Mouse (Mus musculus): ENCODE results near the gene Anapc15-ps. TPM values are rescaled to one million over a fixed set of nuclear protein-coding genes. Genes with fewer than 3 reads are reported as not detected.

The Anapc15-ps gene
- polyA plus RNA-seq, 1 experiment, result not detected

DNA sequence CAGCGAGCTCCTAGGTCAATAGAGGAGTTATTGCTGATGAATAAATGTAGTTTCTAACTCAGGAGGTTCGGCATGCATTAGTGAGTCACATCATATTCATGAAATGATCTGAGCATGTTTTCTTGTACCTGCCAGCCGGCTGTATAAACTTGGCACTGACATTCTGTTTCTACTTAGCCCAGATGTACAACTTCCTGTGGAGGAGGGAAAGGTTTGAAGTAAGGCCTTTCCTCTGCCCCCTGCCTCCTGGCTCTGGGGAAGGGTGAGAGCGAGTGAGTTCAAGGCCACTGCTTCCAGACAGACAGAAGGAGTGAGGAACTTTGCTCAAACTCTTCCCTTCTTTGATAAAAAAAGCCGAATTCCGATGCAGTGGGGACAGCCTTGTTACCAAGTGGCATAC, 39.0 kb upstream of the Anapc15-ps start:
- Histone ChIP-seq H3K4me1 (ENCODE audit: control insufficient read depth, insufficient read depth, low read length) (peaks cover 4% of the 10 kb centered on the region; the same call in 1 of the 2 replicates), H3K27ac (ENCODE audit: control insufficient read depth, insufficient read depth, low read depth, low read length) (no peak overlapping the region), H3K36me3 (ENCODE audit: control insufficient read depth, insufficient read depth, low read length) (no peaks in the 10 kb centered on the region), H3K4me3 (ENCODE audit: control insufficient read depth, low read depth, low read length) (no peak overlapping the region), H3K27me3 (ENCODE audit: control insufficient read depth, insufficient read depth, low read length) (no peaks in the 10 kb centered on the region)
- no peak for TF ChIP-seq POLR2A (IDR thresholded peaks at IDR 0.05; ENCODE audit: control insufficient read depth, low read depth, low read length)
- TF ChIP-seq CTCF (IDR thresholded peaks at IDR 0.05; ENCODE audit: control insufficient read depth, insufficient read depth, insufficient replicate concordance, low read depth, low read length), result no peak

- Histone ChIP-seq H3K27ac (ENCODE audit: control insufficient read depth, insufficient read depth, low read depth, low read length) (no peak overlapping the region), H3K4me1 (ENCODE audit: control insufficient read depth, insufficient read depth, low read length) (peaks cover 4% of the 10 kb centered on the region; the same call in 1 of the 2 replicates), H3K4me3 (ENCODE audit: control insufficient read depth, low read depth, low read length) (no peak overlapping the region), H3K36me3 (ENCODE audit: control insufficient read depth, insufficient read depth, low read length) (no peaks in the 10 kb centered on the region), H3K27me3 (ENCODE audit: control insufficient read depth, insufficient read depth, low read length) (no peaks in the 10 kb centered on the region)
- no peak for TF ChIP-seq CTCF (IDR thresholded peaks at IDR 0.05; ENCODE audit: control insufficient read depth, insufficient read depth, insufficient replicate concordance, low read depth, low read length)
- no peak for TF ChIP-seq POLR2A (IDR thresholded peaks at IDR 0.05; ENCODE audit: control insufficient read depth, low read depth, low read length)
Observed at GRCm38 (mm10) chr10:95709903-95710660, 36.8 kb upstream of the Anapc15-ps start.

- no peak overlapping the region for H3K27ac ChIP-seq (ENCODE audit: control insufficient read depth, insufficient read depth, low read depth, low read length)
- no peaks in the 10 kb centered on the region for H3K27me3 ChIP-seq (ENCODE audit: control insufficient read depth, insufficient read depth, low read length)
- no peaks in the 10 kb centered on the region for H3K36me3 ChIP-seq (ENCODE audit: control insufficient read depth, insufficient read depth, low read length)
- H3K4me3 ChIP-seq (ENCODE audit: control insufficient read depth, low read depth, low read length), result no peak overlapping the region
- peaks cover 4% of the 10 kb centered on the region; the same call in 1 of the 2 replicates for H3K4me1 ChIP-seq (ENCODE audit: control insufficient read depth, insufficient read depth, low read length)
- TF ChIP-seq CTCF (IDR thresholded peaks at IDR 0.05; ENCODE audit: control insufficient read depth, insufficient read depth, insufficient replicate concordance, low read depth, low read length), result no peak
- TF ChIP-seq POLR2A (IDR thresholded peaks at IDR 0.05; ENCODE audit: control insufficient read depth, low read depth, low read length), result no peak
Observed at GRCm38 (mm10) chr10:95709143-95709880, 36.1 kb upstream of the Anapc15-ps start.

GRCm38 (mm10) chr10:95708001-95708400, 34.8 kb upstream of the Anapc15-ps start:
- Histone ChIP-seq H3K27me3 (ENCODE audit: control insufficient read depth, insufficient read depth, low read length) (no peaks in the 10 kb centered on the region), H3K4me1 (ENCODE audit: control insufficient read depth, insufficient read depth, low read length) (peaks cover 2% of the 10 kb centered on the region; the same call in 1 of the 2 replicates), H3K36me3 (ENCODE audit: control insufficient read depth, insufficient read depth, low read length) (no peaks in the 10 kb centered on the region), H3K27ac (ENCODE audit: control insufficient read depth, insufficient read depth, low read depth, low read length) (no peak overlapping the region), H3K4me3 (ENCODE audit: control insufficient read depth, low read depth, low read length) (no peak overlapping the region)
- TF ChIP-seq POLR2A (IDR thresholded peaks at IDR 0.05; ENCODE audit: control insufficient read depth, low read depth, low read length) (no peak), CTCF (IDR thresholded peaks at IDR 0.05; ENCODE audit: control insufficient read depth, insufficient read depth, insufficient replicate concordance, low read depth, low read length) (no peak)

- Histone ChIP-seq H3K27ac (ENCODE audit: control insufficient read depth, insufficient read depth, low read depth, low read length) (no peak overlapping the region), H3K4me1 (ENCODE audit: control insufficient read depth, insufficient read depth, low read length) (no peaks in the 10 kb centered on the region), H3K4me3 (ENCODE audit: control insufficient read depth, low read depth, low read length) (peak overlapping the region; percentile 75; the same call in 1 of the 2 replicates), H3K36me3 (ENCODE audit: control insufficient read depth, insufficient read depth, low read length) (no peaks in the 10 kb centered on the region), H3K27me3 (ENCODE audit: control insufficient read depth, insufficient read depth, low read length) (no peaks in the 10 kb centered on the region)
- TF ChIP-seq CTCF (IDR thresholded peaks at IDR 0.05; ENCODE audit: control insufficient read depth, insufficient read depth, insufficient replicate concordance, low read depth, low read length) (no peak), POLR2A (IDR thresholded peaks at IDR 0.05; ENCODE audit: control insufficient read depth, low read depth, low read length) (no peak)
Observed at GRCm38 (mm10) chr10:95706867-95707266, 33.6 kb upstream of the Anapc15-ps start.

- no peaks in the 10 kb centered on the region for H3K27me3 ChIP-seq (ENCODE audit: control insufficient read depth, insufficient read depth, low read length)
- no peaks in the 10 kb centered on the region for H3K4me1 ChIP-seq (ENCODE audit: control insufficient read depth, insufficient read depth, low read length)
- H3K27ac ChIP-seq (ENCODE audit: control insufficient read depth, insufficient read depth, low read depth, low read length), result no peak overlapping the region; the same call in 1 of the 2 replicates
- H3K4me3 ChIP-seq (ENCODE audit: control insufficient read depth, low read depth, low read length), result no peak overlapping the region
- TF ChIP-seq CTCF (IDR thresholded peaks at IDR 0.05; ENCODE audit: control insufficient read depth, insufficient read depth, insufficient replicate concordance, low read depth, low read length) (no peak), POLR2A (IDR thresholded peaks at IDR 0.05; ENCODE audit: control insufficient read depth, low read depth, low read length) (no peak)
- H3K36me3 ChIP-seq (ENCODE audit: control insufficient read depth, insufficient read depth, low read length), result no peaks in the 10 kb centered on the region
Observed at GRCm38 (mm10) chr10:95705747-95706146, 32.5 kb upstream of the Anapc15-ps start.

DNA sequence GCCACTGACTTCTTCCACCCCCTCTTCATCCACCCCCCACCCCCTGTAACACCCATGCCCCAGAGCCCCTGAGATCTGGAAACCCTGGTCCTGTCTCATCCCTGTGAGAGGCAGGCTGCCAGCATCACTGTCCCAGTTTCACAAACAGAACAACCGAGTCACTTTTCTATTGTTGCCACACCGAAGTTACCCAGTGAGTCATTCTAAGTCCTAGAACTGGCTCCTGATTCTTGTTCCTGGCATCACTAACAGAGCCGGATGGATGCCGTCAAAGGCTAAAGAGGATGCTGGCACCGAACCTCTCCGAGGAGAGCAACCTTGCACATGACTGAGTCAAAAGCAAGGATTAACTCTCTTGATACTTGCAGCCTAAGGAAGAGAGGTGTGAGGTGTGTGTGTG, 31.6 kb upstream of the Anapc15-ps start:
- no peaks in the 10 kb centered on the region for H3K27me3 ChIP-seq (ENCODE audit: control insufficient read depth, insufficient read depth, low read length)
- H3K27ac ChIP-seq (ENCODE audit: control insufficient read depth, insufficient read depth, low read depth, low read length), result no peak overlapping the region
- no peak overlapping the region for H3K4me3 ChIP-seq (ENCODE audit: control insufficient read depth, low read depth, low read length)
- TF ChIP-seq CTCF (IDR thresholded peaks at IDR 0.05; ENCODE audit: control insufficient read depth, insufficient read depth, insufficient replicate concordance, low read depth, low read length), result no peak
- no peak for TF ChIP-seq POLR2A (IDR thresholded peaks at IDR 0.05; ENCODE audit: control insufficient read depth, low read depth, low read length)
- H3K36me3 ChIP-seq (ENCODE audit: control insufficient read depth, insufficient read depth, low read length), result no peaks in the 10 kb centered on the region
- no peaks in the 10 kb centered on the region for H3K4me1 ChIP-seq (ENCODE audit: control insufficient read depth, insufficient read depth, low read length)
